Mouse (Mus musculus) kidney, embryonic 16.5 days (tissue): ENCODE measurements at regions not wholly inside any gene's neighbourhood (a gene's known extent, or its start where the extent isn't known, plus 50 kb on each side); places are given as distances from the start of the nearest gene placed in this dataset.

Experiments
- ATAC-seq: fragments of 200-750 bp; cut with Nextera tagmentation; 2 replicates; pipeline ENCODE4 v1.8.0; 2017; ENCODE audit warnings: moderate TSS enrichment; ENCODE audit not compliant: low FRiP score, low TSS enrichment
- H3K27ac ChIP-seq: fragments of 300-500 bp; sonication (generic); 2 replicates; pipeline ENCODE4 v1.5.1; 2014; ENCODE audit warnings: low read length
- H3K27me3 ChIP-seq: fragments of 300-500 bp; sonication (generic); 2 replicates; pipeline ENCODE4 v1.6.1; 2014; ENCODE audit warnings: low read length, control low read depth, mixed read lengths; ENCODE audit not compliant: insufficient read depth
- H3K36me3 ChIP-seq: fragments of 300-500 bp; sonication (generic); 2 replicates; pipeline ENCODE4 v1.6.1; 2014; ENCODE audit warnings: low read length, control low read depth, mixed read lengths; ENCODE audit not compliant: insufficient read depth
- H3K4me1 ChIP-seq: fragments of 300-500 bp; sonication (generic); 2 replicates; pipeline ENCODE4 v1.6.1; 2014; ENCODE audit warnings: low read length, control low read depth, mixed read lengths; ENCODE audit not compliant: insufficient read depth
- H3K4me2 ChIP-seq: fragments of 300-500 bp; sonication (generic); replicated peaks from 2 replicates; pipeline ENCODE4 v1.6.1; 2014; ENCODE audit warnings: low read depth, low read length
- H3K4me3 ChIP-seq: fragments of 300-500 bp; sonication (generic); 2 replicates; pipeline ENCODE4 v1.5.1; 2014; ENCODE audit warnings: mild to moderate bottlenecking, low read length
- H3K9ac ChIP-seq: fragments of 300-500 bp; sonication (generic); replicated peaks from 2 replicates; pipeline ENCODE4 v1.6.1; 2014; ENCODE audit warnings: low read length
- H3K9me3 ChIP-seq: fragments of 300-500 bp; sonication (generic); 2 replicates; pipeline ENCODE4 v1.6.1; 2016; ENCODE audit warnings: low read length, control low read depth
- WGBS: fragments of 180-500 bp; shearing (Covaris S2); extraction: QIAGEN DNeasy Blood & Tissue Kit; methylation state at CpG from one replicate; pipeline ENCODE4 v1.1.7; 2014; 5-methylcytosine and 5-hydroxymethylcytosine counted together

GRCm38 (mm10) chr13:51313129-51313850 lies 95.1 kb upstream of the S1pr3 start:
- WGBS: 50% methylated on average over 5 of the region's 5 CpGs
- Histone ChIP-seq H3K4me3 (no peak overlapping the region), H3K4me1 (peaks cover 50% of the 10 kb centered on the region)

GRCm38 (mm10) chr13:51314541-51314977 lies 93.9 kb upstream of the S1pr3 start:
- ATAC-seq: peak; percentile 91
- no peaks in the 10 kb centered on the region for H3K27me3 ChIP-seq
- no peaks in the 10 kb centered on the region for H3K36me3 ChIP-seq
- WGBS: 8% methylated on average over 5 of the region's 5 CpGs
- no peak overlapping the region for H3K4me2 ChIP-seq
- peak overlapping the region; percentile 88 for H3K27ac ChIP-seq
- no peak overlapping the region for H3K4me3 ChIP-seq
- peaks cover 50% of the 10 kb centered on the region for H3K4me1 ChIP-seq
- H3K9me3 ChIP-seq: no peaks in the 10 kb centered on the region
- no peak overlapping the region for H3K9ac ChIP-seq

More at GRCm38 (mm10) chr13:51313129-51313850, 95.1 kb upstream of the S1pr3 start:
- H3K27ac ChIP-seq: peak overlapping the region; percentile 88
- ATAC-seq: 0 out of 2 replicates have a peak, but pooled peaks have one; percentile 43
- no peak overlapping the region for H3K9ac ChIP-seq
- no peaks in the 10 kb centered on the region for H3K27me3 ChIP-seq
- no peak overlapping the region for H3K4me2 ChIP-seq
- no peaks in the 10 kb centered on the region for H3K9me3 ChIP-seq
- H3K36me3 ChIP-seq: no peaks in the 10 kb centered on the region

- no peaks in the 10 kb centered on the region for H3K36me3 ChIP-seq
- no peaks in the 10 kb centered on the region for H3K9me3 ChIP-seq
- H3K4me1 ChIP-seq: peaks cover 50% of the 10 kb centered on the region
- H3K4me2 ChIP-seq: no peak overlapping the region
- no peaks in the 10 kb centered on the region for H3K27me3 ChIP-seq
- WGBS: 45% methylated on average over 10 of the region's 10 CpGs
- 0 out of 2 replicates have a peak overlapping the region, but pooled peaks have one; percentile 12 for H3K9ac ChIP-seq
- no peak for ATAC-seq
- H3K27ac ChIP-seq: peak overlapping the region; percentile 88
- H3K4me3 ChIP-seq: no peak overlapping the region
Measured at GRCm38 (mm10) chr13:51315008-51315778, 93.2 kb upstream of the S1pr3 start.

DNA sequence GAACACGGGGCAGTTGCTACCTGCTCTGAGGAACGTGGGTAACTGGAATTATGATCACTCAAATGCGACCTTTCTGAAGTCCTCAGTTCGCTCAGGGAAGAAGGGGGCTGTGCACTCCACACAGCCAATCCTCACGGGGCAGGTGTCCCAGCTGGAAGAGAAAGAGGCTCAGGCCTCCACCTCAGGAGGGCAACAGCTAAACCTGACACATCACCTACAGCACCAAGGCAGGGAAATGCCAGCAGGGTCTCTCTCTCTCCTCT lies 92.7 kb upstream of the S1pr3 start:
- Histone ChIP-seq H3K9ac (0 out of 2 replicates have a peak overlapping the region, but pooled peaks have one; percentile 12), H3K4me1 (peaks cover 50% of the 10 kb centered on the region), H3K27me3 (no peaks in the 10 kb centered on the region), H3K4me3 (no peak overlapping the region), H3K36me3 (no peaks in the 10 kb centered on the region), H3K9me3 (no peaks in the 10 kb centered on the region), H3K4me2 (no peak overlapping the region), H3K27ac (peak overlapping the region; percentile 88)
- no peak for ATAC-seq
- WGBS: 43% methylated on average over 5 of the region's 5 CpGs

GRCm38 (mm10) chr13:51323058-51323715 lies 85.3 kb upstream of the S1pr3 start:
- Histone ChIP-seq H3K4me3 (no peak overlapping the region), H3K36me3 (no peaks in the 10 kb centered on the region), H3K4me2 (no peak overlapping the region), H3K9me3 (no peaks in the 10 kb centered on the region), H3K27me3 (no peaks in the 10 kb centered on the region), H3K4me1 (peaks cover 6% of the 10 kb centered on the region), H3K27ac (no peak overlapping the region), H3K9ac (no peak overlapping the region)
- ATAC-seq: no peak
- 82% methylated on average over 7 of the region's 7 CpGs for WGBS

DNA sequence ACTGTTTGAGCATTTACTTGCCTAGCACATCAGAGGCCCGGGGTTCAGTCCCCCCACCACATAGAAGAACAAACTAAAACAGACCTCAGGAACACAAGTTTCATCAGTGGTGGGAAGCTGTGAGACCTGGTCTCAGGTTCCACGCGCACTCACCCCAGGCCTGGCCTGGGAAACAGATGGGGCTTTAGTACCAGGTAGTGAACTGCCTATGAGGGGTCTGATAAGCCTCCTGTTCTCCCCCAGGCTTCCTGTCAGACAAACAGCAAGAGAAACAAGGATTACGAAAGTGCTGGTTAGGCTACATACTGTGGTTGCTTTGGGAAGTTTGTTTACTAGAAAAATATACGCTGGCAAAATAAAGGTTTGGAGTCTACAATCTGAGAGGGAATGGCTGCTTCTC lies 83.7 kb upstream of the S1pr3 start:
- H3K27me3 ChIP-seq: no peaks in the 10 kb centered on the region
- no peak overlapping the region for H3K4me3 ChIP-seq
- no peak for ATAC-seq
- WGBS: 77% methylated on average over 5 of the region's 5 CpGs
- H3K9ac ChIP-seq: no peak overlapping the region
- H3K27ac ChIP-seq: no peak overlapping the region
- H3K4me2 ChIP-seq: no peak overlapping the region
- H3K36me3 ChIP-seq: no peaks in the 10 kb centered on the region
- H3K4me1 ChIP-seq: peaks cover 18% of the 10 kb centered on the region
- H3K9me3 ChIP-seq: no peaks in the 10 kb centered on the region

DNA sequence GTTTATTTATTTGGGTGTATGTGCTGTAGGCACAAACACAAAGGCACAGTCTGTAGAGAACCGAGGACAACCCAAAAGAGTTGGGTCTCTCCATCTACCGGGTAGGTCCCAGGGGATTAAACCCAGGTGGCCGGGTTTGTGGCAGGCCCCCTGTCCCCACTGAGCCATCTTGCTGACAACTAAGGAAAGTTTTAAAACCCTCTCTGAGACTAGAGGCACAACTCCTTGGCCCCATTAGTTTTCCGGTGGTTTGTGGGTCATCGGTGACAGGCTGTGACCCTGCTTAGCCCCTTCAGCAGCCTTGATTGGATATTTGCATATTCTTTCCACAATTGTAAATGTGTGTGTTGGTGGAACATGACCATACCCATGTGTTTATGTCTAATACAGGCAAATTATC lies 83.1 kb upstream of the S1pr3 start:
- 64% methylated on average over 5 of the region's 5 CpGs for WGBS
- H3K4me3 ChIP-seq: no peak overlapping the region
- H3K27me3 ChIP-seq: no peaks in the 10 kb centered on the region
- no peak overlapping the region for H3K27ac ChIP-seq
- no peaks in the 10 kb centered on the region for H3K36me3 ChIP-seq
- no peak overlapping the region for H3K9ac ChIP-seq
- H3K4me2 ChIP-seq: no peak overlapping the region
- peaks cover 22% of the 10 kb centered on the region for H3K4me1 ChIP-seq
- ATAC-seq: no peak
- no peaks in the 10 kb centered on the region for H3K9me3 ChIP-seq

DNA sequence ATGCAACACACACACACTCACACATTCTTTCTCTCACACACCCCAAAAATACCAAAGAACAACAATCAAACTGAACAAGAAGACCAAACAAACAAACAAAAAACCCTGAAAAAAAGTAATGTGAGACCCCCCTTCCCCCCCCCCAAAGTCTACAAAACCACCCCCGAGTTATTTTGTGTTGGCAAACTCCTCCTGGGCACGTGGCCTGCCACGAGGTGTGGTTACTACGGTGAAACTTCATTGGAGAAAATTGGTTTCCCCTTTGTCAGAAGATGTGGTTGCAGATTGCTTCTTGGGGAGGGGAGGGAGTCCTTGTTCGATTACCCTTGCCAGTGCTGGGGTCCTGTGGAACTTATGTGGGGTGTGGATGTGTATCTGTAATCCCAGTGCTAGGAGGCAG lies 82.3 kb upstream of the S1pr3 start:
- Histone ChIP-seq H3K9ac (no peak overlapping the region), H3K4me3 (no peak overlapping the region), H3K9me3 (no peaks in the 10 kb centered on the region), H3K27me3 (no peaks in the 10 kb centered on the region), H3K36me3 (no peaks in the 10 kb centered on the region), H3K27ac (no peak overlapping the region), H3K4me2 (no peak overlapping the region), H3K4me1 (peaks cover 22% of the 10 kb centered on the region)
- no peak for ATAC-seq
- 73% methylated on average over 5 of the region's 5 CpGs for WGBS

DNA sequence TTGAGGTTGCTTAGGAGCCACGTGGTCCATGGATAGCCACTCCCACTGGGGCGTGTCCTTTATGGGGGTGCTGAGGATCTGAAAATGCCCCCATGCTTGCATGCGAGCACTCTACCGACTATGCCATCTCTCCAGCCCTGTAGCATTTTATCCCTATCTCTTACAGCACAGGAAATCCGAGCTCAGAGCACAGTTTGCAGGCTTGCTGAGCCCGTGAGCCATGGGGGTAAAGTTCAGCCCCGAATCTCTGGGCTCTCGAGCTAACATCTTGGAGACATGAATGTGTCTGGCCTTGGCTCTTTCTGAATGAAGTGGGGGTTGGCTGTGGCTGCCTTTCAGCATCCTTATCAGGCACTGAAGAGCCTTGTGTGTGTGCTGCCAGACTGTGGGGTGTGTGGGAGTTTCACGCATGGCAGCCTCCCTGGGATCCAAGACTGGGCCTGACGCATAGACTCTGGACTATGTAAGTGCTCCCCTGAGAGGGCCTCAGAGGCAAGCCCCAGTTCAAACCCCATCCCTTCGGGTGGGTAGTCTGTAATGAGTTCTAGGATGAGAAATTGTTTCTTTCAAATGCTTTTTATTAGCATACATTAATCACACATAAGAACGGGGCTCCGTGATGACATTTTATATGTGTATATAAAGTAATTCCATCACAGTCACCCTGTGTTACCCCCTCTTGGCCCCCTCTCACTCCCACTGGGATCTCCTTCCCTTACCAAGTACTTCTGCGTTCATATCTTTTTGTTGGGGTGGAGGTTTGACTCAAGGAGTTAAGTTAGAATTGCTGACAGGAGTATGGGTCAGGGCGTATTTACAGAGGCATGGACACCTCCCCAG lies 80.1 kb upstream of the S1pr3 start:
- no peaks in the 10 kb centered on the region for H3K9me3 ChIP-seq
- H3K9ac ChIP-seq: no peak overlapping the region
- peak overlapping the region; percentile 12; the same call in 1 of the 2 replicates for H3K4me2 ChIP-seq
- peak overlapping the region; percentile 72 for H3K27ac ChIP-seq
- no peak overlapping the region for H3K4me3 ChIP-seq
- WGBS: 18% methylated on average over 15 of the region's 15 CpGs
- no peaks in the 10 kb centered on the region for H3K36me3 ChIP-seq
- ATAC-seq: peak; percentile 88
- H3K27me3 ChIP-seq: no peaks in the 10 kb centered on the region
- H3K4me1 ChIP-seq: peaks cover 22% of the 10 kb centered on the region
